Mouse (Mus musculus) embryonic facial prominence, embryonic 12.5 days (tissue): ENCODE measurements around the gene P4hb. TPM values are rescaled to one million over a fixed set of nuclear protein-coding genes. Genes with fewer than 3 reads are reported as not detected.

ENCODE experiments used
- ATAC-seq: fragments of 200-750 bp; cut with Nextera tagmentation; 2 replicates; pipeline ENCODE4 v1.8.0; 2017; ENCODE audit not compliant: insufficient number of reproducible peaks, insufficient read depth, low FRiP score, low TSS enrichment
- H3K27ac ChIP-seq: fragments of 300-500 bp; sonication (generic); 2 replicates; pipeline ENCODE4 v1.5.1; 2016; ENCODE audit warnings: mild to moderate bottlenecking
- H3K27me3 ChIP-seq: fragments of 300-500 bp; sonication (generic); 2 replicates; pipeline ENCODE4 v1.6.1; 2016; ENCODE audit warnings: mild to moderate bottlenecking, moderate library complexity
- H3K36me3 ChIP-seq: fragments of 300-500 bp; sonication (generic); 2 replicates; pipeline ENCODE4 v1.6.1; 2016; ENCODE audit warnings: mild to moderate bottlenecking
- H3K4me1 ChIP-seq: fragments of 300-500 bp; sonication (generic); 2 replicates; pipeline ENCODE4 v1.6.1; 2016
- H3K4me2 ChIP-seq: fragments of 300-500 bp; sonication (generic); replicated peaks from 2 replicates; pipeline ENCODE4 v1.6.1; 2016; ENCODE audit warnings: mild to moderate bottlenecking, moderate library complexity
- H3K4me3 ChIP-seq: fragments of 300-500 bp; sonication (generic); 2 replicates; pipeline ENCODE4 v1.5.1; 2016; ENCODE audit warnings: mild to moderate bottlenecking
- H3K9ac ChIP-seq: fragments of 300-500 bp; sonication (generic); 2 replicates; pipeline ENCODE4 v1.6.1; 2016; ENCODE audit warnings: mild to moderate bottlenecking, moderate library complexity
- H3K9me3 ChIP-seq: fragments of 300-500 bp; sonication (generic); 2 replicates; pipeline ENCODE4 v1.6.1; 2016; ENCODE audit warnings: mild to moderate bottlenecking, moderate library complexity
- WGBS: fragments of 180-500 bp; shearing (Covaris S2); methylation state at CpG from one replicate; pipeline ENCODE4 v1.1.7; 2016; 5-methylcytosine and 5-hydroxymethylcytosine counted together
- polyA plus RNA-seq: library from polyadenylated mRNA; unstranded; fragments of >200 nt; fragmentation: Nextera tagmentation; extraction: Ambion mirVana; gene quantifications from 2 replicates; pipeline ENCODE4 v1.2.1, GENCODE M21; 2016

Gene P4hb
- polyA plus RNA-seq, 1 experiment from 2014 or later, result 637 TPM

GRCm38 (mm10) chr11:120612763-120613162 lies 39.7 kb upstream of the P4hb start:
- Histone ChIP-seq H3K36me3 (peaks cover 56% of the 10 kb centered on the region), H3K4me3 (no peak overlapping the region), H3K4me2 (no peak overlapping the region), H3K27ac (no peak overlapping the region), H3K9me3 (no peaks in the 10 kb centered on the region), H3K4me1 (peaks cover 26% of the 10 kb centered on the region), H3K27me3 (peaks cover 17% of the 10 kb centered on the region), H3K9ac (no peak overlapping the region)
- ATAC-seq, result no peak
- 49% methylated on average over 6 of the region's 6 CpGs for WGBS

- H3K27ac ChIP-seq, result no peak overlapping the region
- no peak overlapping the region for H3K9ac ChIP-seq
- 84% methylated on average over 9 of the region's 9 CpGs for WGBS
- no peak overlapping the region for H3K4me3 ChIP-seq
- H3K27me3 ChIP-seq, result peaks cover 17% of the 10 kb centered on the region
- H3K4me2 ChIP-seq, result no peak overlapping the region
- ATAC-seq, result no peak
- H3K9me3 ChIP-seq, result no peaks in the 10 kb centered on the region
- H3K4me1 ChIP-seq, result peaks cover 19% of the 10 kb centered on the region
- H3K36me3 ChIP-seq, result peaks cover 61% of the 10 kb centered on the region
These were observed 37.5 kb upstream of the P4hb start for GRCm38 (mm10) chr11:120610477-120611046.

- ATAC-seq, result no peak
- H3K4me3 ChIP-seq, result 0 out of 2 replicates have a peak overlapping the region, but pooled peaks have one; percentile 27
- H3K27me3 ChIP-seq, result peaks cover 17% of the 10 kb centered on the region
- 46% methylated on average over 7 of the region's 8 CpGs for WGBS
- peaks cover 19% of the 10 kb centered on the region for H3K4me1 ChIP-seq
- no peaks in the 10 kb centered on the region for H3K9me3 ChIP-seq
- H3K36me3 ChIP-seq, result peaks cover 65% of the 10 kb centered on the region
- peak overlapping the region; percentile 56; the same call in 1 of the 2 replicates for H3K4me2 ChIP-seq
- H3K9ac ChIP-seq, result no peak overlapping the region
- H3K27ac ChIP-seq, result 0 out of 2 replicates have a peak overlapping the region, but pooled peaks have one; percentile 5
These were observed 36.2 kb upstream of the P4hb start for GRCm38 (mm10) chr11:120609250-120609649.

DNA sequence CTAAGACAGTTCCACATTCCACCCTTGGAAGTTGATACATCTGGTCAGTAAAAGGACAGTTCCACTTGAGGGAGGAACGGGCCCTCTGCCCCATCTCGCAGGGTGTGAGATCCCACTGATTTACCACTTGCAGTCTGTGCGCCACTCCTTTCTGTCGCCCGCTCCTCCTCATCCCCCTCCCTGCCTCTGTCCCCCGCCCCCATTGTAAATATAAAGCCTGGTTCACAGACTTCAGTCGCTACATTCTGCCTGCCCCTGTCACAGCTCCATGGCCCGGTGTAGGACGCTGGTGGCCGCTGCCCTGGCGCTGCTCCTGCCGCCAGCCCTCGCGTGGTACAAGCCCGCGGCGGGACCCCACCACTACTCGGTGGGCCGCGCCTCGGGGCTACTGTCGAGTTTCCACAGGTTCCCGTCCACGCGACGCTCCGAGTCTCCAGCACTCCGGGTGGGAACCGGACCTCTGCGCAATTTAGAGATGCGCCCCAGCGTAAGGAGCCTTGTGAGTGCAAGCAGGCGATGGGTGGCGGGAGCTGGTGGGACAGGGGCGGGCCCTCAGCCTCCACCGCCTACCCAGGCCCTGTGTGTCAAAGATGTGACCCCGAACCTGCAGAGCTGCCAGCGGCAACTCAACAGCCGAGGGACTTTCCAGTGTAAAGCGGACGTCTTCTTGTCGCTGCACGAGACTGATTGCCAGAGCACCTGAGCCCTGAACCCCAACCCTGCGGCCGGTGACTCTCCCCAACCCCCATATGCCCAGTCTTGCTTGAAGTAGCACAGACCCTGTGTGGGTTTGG lies 35.4 kb upstream of the P4hb start, which contains the start of gene Npb:
Gene Npb, plus strand, starts transcription at position 237 of the 794 bp plus-strand sequence.
- H3K27me3 ChIP-seq, result peaks cover 17% of the 10 kb centered on the region
- WGBS, result 7% methylated on average over 45 of the region's 45 CpGs

GRCm38 (mm10) chr11:120606764-120607163 lies 33.7 kb upstream of the P4hb start:
- no peaks in the 10 kb centered on the region for H3K9me3 ChIP-seq
- H3K4me3 ChIP-seq, result no peak overlapping the region
- no peak overlapping the region for H3K4me2 ChIP-seq
- ATAC-seq, result no peak
- 74% methylated on average over 4 of the region's 4 CpGs for WGBS
- H3K27me3 ChIP-seq, result peaks cover 17% of the 10 kb centered on the region
- H3K36me3 ChIP-seq, result peaks cover 63% of the 10 kb centered on the region
- peaks cover 19% of the 10 kb centered on the region for H3K4me1 ChIP-seq
- H3K9ac ChIP-seq, result no peak overlapping the region
- H3K27ac ChIP-seq, result no peak overlapping the region

More for the DNA sequence above, 35.4 kb upstream of the P4hb start, which contains the start of gene Npb:
- H3K4me1 ChIP-seq, result peaks cover 19% of the 10 kb centered on the region
- H3K27ac ChIP-seq, result 0 out of 2 replicates have a peak within 1 kb of the TSS, but pooled peaks have one; percentile 23
- peaks cover 65% of the 10 kb centered on the region for H3K36me3 ChIP-seq
- no peak for ATAC-seq
- H3K4me2 ChIP-seq, result peak within 1 kb of the TSS; percentile 56
- peak within 1 kb of the TSS; percentile 27 for H3K4me3 ChIP-seq
- H3K9ac ChIP-seq, result peak within 1 kb of the TSS; percentile 43; the same call in 1 of the 2 replicates
- no peaks in the 10 kb centered on the region for H3K9me3 ChIP-seq

DNA sequence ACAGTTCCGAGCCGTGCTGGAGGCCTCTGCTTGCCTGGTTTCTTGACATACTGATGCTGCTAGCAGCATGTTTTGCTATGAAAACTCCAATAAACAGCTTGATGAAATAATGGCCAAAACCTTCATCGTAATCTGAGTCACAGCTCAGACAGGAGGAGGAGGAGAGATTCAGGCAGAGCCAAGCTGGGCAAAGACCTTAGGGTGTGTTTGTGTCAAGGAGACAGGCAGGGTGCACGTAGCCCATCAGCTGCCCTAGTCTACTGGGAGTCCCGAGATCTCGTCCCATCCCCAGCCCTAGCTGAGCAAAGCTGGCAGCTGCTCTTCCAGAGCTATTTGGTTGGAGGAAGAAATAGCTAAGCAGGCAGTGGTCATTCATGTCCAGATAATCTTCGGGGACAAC lies 32.6 kb upstream of the P4hb start:
- Histone ChIP-seq H3K4me2 (no peak overlapping the region), H3K4me1 (peaks cover 19% of the 10 kb centered on the region), H3K9me3 (no peaks in the 10 kb centered on the region), H3K9ac (no peak overlapping the region), H3K27ac (no peak overlapping the region), H3K27me3 (peaks cover 17% of the 10 kb centered on the region), H3K36me3 (peaks cover 57% of the 10 kb centered on the region), H3K4me3 (no peak overlapping the region)
- WGBS, result 88% methylated on average over 7 of the region's 7 CpGs
- no peak for ATAC-seq

- WGBS, result 87% methylated on average over 2 of the region's 2 CpGs
- Histone ChIP-seq H3K27me3 (peaks cover 4% of the 10 kb centered on the region), H3K9ac (peak overlapping the region; percentile 10; the same call in 1 of the 2 replicates), H3K4me1 (peaks cover 18% of the 10 kb centered on the region), H3K9me3 (no peaks in the 10 kb centered on the region), H3K36me3 (peaks cover 53% of the 10 kb centered on the region), H3K4me2 (no peak overlapping the region), H3K27ac (no peak overlapping the region), H3K4me3 (no peak overlapping the region)
- no peak for ATAC-seq
These were observed 30.5 kb upstream of the P4hb start for GRCm38 (mm10) chr11:120603545-120603944.

GRCm38 (mm10) chr11:120600716-120601115 lies 27.7 kb upstream of the P4hb start:
- Histone ChIP-seq H3K9ac (no peak overlapping the region), H3K9me3 (no peaks in the 10 kb centered on the region), H3K27ac (no peak overlapping the region), H3K4me1 (peaks cover 22% of the 10 kb centered on the region), H3K27me3 (no peaks in the 10 kb centered on the region), H3K4me3 (no peak overlapping the region), H3K36me3 (peaks cover 58% of the 10 kb centered on the region), H3K4me2 (no peak overlapping the region)
- 97% methylated on average over 3 of the region's 3 CpGs for WGBS
- no peak for ATAC-seq

DNA sequence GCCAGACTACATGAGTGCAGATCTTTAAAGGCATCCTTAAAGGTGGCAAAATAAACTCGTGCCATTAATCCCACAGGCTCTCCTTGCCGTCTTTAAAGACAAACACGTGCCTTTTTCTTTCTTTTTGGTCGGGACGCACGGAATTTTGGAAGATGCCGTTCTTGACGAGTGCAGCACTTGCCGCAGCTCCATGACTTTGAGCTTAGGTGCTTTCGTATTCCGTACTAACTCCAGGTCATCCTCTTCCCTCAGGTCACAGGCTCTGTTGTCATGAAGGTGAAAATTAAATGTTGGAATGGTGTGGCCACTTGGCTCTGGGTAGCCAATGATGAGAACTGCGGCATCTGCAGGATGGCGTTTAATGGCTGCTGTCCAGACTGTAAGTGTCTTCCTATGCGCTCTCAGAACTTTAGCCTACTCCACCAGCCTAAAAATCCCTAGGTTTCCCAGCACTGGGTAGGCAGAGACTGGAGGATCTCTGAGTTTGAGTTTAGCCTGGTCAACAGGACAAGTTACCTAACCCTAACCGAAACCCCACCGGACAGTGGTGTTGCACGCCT lies 26.0 kb upstream of the P4hb start:
- ATAC-seq, result no peak
- no peaks in the 10 kb centered on the region for H3K27me3 ChIP-seq
- H3K4me2 ChIP-seq, result peak overlapping the region; percentile 97
- 51% methylated on average over 17 of the region's 17 CpGs for WGBS
- peak overlapping the region; percentile 100 for H3K9ac ChIP-seq
- H3K27ac ChIP-seq, result peak overlapping the region; percentile 86
- peaks cover 22% of the 10 kb centered on the region for H3K4me1 ChIP-seq
- peaks cover 57% of the 10 kb centered on the region for H3K36me3 ChIP-seq
- peak overlapping the region; percentile 99 for H3K4me3 ChIP-seq
- no peaks in the 10 kb centered on the region for H3K9me3 ChIP-seq

GRCm38 (mm10) chr11:120598283-120598989 lies 25.4 kb upstream of the P4hb start, which contains the start of the genes Alyref and Anapc11:
Gene Alyref (minus strand): TSS chr11:120598365.
Gene Anapc11 (plus strand): TSS chr11:120598421.
- Histone ChIP-seq H3K4me3 (peak within 1 kb of the TSS; percentile 99), H3K9ac (peak within 1 kb of the TSS; percentile 100), H3K27me3 (no peaks in the 10 kb centered on the region), H3K27ac (peak within 1 kb of the TSS; percentile 93), H3K4me1 (peaks cover 22% of the 10 kb centered on the region), H3K9me3 (no peaks in the 10 kb centered on the region), H3K4me2 (peak within 1 kb of the TSS; percentile 97), H3K36me3 (peaks cover 57% of the 10 kb centered on the region)
- WGBS, result under 1% methylated on average over 87 of the region's 88 CpGs
- ATAC-seq, result peak; percentile 94
